Mouse (Mus musculus) midbrain, postnatal 0 days (tissue): ENCODE measurements around the gene Ptrh1. TPM values are rescaled to one million over a fixed set of nuclear protein-coding genes. Genes with fewer than 3 reads are reported as not detected.

Source experiments
- ATAC-seq: fragments of 200-750 bp; cut with Nextera tagmentation; 2 replicates; pipeline ENCODE4 v1.8.0; 2017; ENCODE audit warnings: moderate number of reproducible peaks, mild to moderate bottlenecking, moderate TSS enrichment, moderate library complexity; ENCODE audit not compliant: low FRiP score
- DNase-seq: peaks from one replicate; pipeline ENCODE4 v3.0.0-alpha.2; 2015; ENCODE audit warnings: low spot score
- H3K27ac ChIP-seq: fragments of 300-500 bp; sonication (generic); 2 replicates; pipeline ENCODE4 v1.5.1; 2014; ENCODE audit warnings: low read depth, mild to moderate bottlenecking, low read length, mixed read lengths
- H3K27me3 ChIP-seq: fragments of 300-500 bp; sonication (generic); 2 replicates; pipeline ENCODE4 v1.6.1; 2014; ENCODE audit warnings: low read length, control low read depth, mixed read lengths; ENCODE audit not compliant: insufficient read depth
- H3K36me3 ChIP-seq: fragments of 300-500 bp; sonication (generic); 2 replicates; pipeline ENCODE4 v1.6.1; 2014; ENCODE audit warnings: low read length, control low read depth, mixed read lengths; ENCODE audit not compliant: insufficient read depth
- H3K4me1 ChIP-seq: fragments of 300-500 bp; sonication (generic); 2 replicates; pipeline ENCODE4 v1.6.1; 2014; ENCODE audit warnings: mild to moderate bottlenecking, control low read depth, antibody characterized with exemption, low read length, mixed read lengths; ENCODE audit not compliant: insufficient read depth
- H3K4me2 ChIP-seq: fragments of 300-500 bp; sonication (generic); 2 replicates; pipeline ENCODE4 v1.6.1; 2014; ENCODE audit warnings: low read depth, mild to moderate bottlenecking, low read length, mixed read lengths; ENCODE audit not compliant: poor library complexity, severe bottlenecking
- H3K4me3 ChIP-seq: fragments of 300-500 bp; sonication (generic); 2 replicates; pipeline ENCODE4 v1.5.1; 2014; ENCODE audit warnings: low read depth, mild to moderate bottlenecking, low read length, moderate library complexity
- H3K9ac ChIP-seq: fragments of 300-500 bp; sonication (generic); replicated peaks from 2 replicates; pipeline ENCODE4 v1.6.1; 2014; ENCODE audit warnings: mild to moderate bottlenecking, low read length, moderate library complexity, mixed read lengths; ENCODE audit not compliant: poor library complexity, severe bottlenecking
- H3K9me3 ChIP-seq: fragments of 300-500 bp; sonication (generic); 2 replicates; pipeline ENCODE4 v1.6.1; 2016; ENCODE audit warnings: low read length, control low read depth
- CTCF ChIP-seq: IDR thresholded peaks from 2 replicates; pipeline ENCODE4 v1.5.1; 2016; ENCODE audit warnings: antibody characterized with exemption, mild to moderate bottlenecking
- WGBS: fragments of 180-500 bp; shearing (Covaris S2); extraction: QIAGEN DNeasy Blood & Tissue Kit; methylation state at CpG from one replicate; pipeline ENCODE4 v1.1.7; 2014; 5-methylcytosine and 5-hydroxymethylcytosine counted together
- polyA plus RNA-seq: library from polyadenylated mRNA; unstranded; fragments of >200 nt; fragmentation: Nextera tagmentation; extraction: Ambion mirVana; gene quantifications from 2 replicates; pipeline ENCODE4 v1.2.1, GENCODE M21; 2015
- total RNA-seq: library from RNA; depleted of rRNA; stranded (reverse); fragments of >200 nt; gene quantifications from 2 replicates; pipeline ENCODE4 v1.2.3, GENCODE M21; 2014

The Ptrh1 gene
- total and polyA plus RNA-seq, 2 experiments from 2014 or later: 2.1 to 3.9 TPM

- no peaks in the 10 kb centered on the region for H3K4me1 ChIP-seq
- H3K4me2 ChIP-seq: peak within 1 kb of the TSS; percentile 61
- TF ChIP-seq CTCF: peak; percentile 94
- H3K4me3 ChIP-seq: peak within 1 kb of the TSS; percentile 75
- peak; percentile 98 for DNase-seq
- peak within 1 kb of the TSS; percentile 98 for H3K27ac ChIP-seq
- WGBS: under 1% methylated on average over 65 of the region's 66 CpGs
- peaks cover 41% of the 10 kb centered on the region for H3K36me3 ChIP-seq
- ATAC-seq: peak; percentile 93
- H3K9ac ChIP-seq: peak within 1 kb of the TSS; percentile 97
- H3K9me3 ChIP-seq: no peaks in the 10 kb centered on the region
- no peaks in the 10 kb centered on the region for H3K27me3 ChIP-seq
Observed at GRCm38 (mm10) chr2:32757056-32757845, 18.3 kb upstream of the Ptrh1 start, which contains the start of gene Tor2a. Gene Tor2a, plus strand, starts transcription at chr2:32757234.

GRCm38 (mm10) chr2:32758503-32758902 lies 17.1 kb upstream of the Ptrh1 start:
- Histone ChIP-seq H3K4me3 (no peak overlapping the region), H3K4me1 (no peaks in the 10 kb centered on the region), H3K27me3 (no peaks in the 10 kb centered on the region), H3K9me3 (no peaks in the 10 kb centered on the region), H3K4me2 (peak overlapping the region; percentile 61; the same call in 1 of the 2 replicates), H3K9ac (0 out of 2 replicates have a peak overlapping the region, but pooled peaks have one; percentile 5), H3K27ac (no peak overlapping the region), H3K36me3 (peaks cover 39% of the 10 kb centered on the region)
- TF ChIP-seq CTCF: no peak
- WGBS: 79% methylated on average over 8 of the region's 8 CpGs
- ATAC-seq (no peak), DNase-seq (no peak)

GRCm38 (mm10) chr2:32759001-32759400 lies 16.6 kb upstream of the Ptrh1 start:
- ATAC-seq: no peak
- peaks cover 37% of the 10 kb centered on the region for H3K36me3 ChIP-seq
- DNase-seq: no peak
- no peaks in the 10 kb centered on the region for H3K9me3 ChIP-seq
- 82% methylated on average over 2 of the region's 2 CpGs for WGBS
- H3K4me1 ChIP-seq: no peaks in the 10 kb centered on the region
- no peak for TF ChIP-seq CTCF
- H3K27me3 ChIP-seq: no peaks in the 10 kb centered on the region
- H3K27ac ChIP-seq: no peak overlapping the region
- 0 out of 2 replicates have a peak overlapping the region, but pooled peaks have one; percentile 5 for H3K9ac ChIP-seq
- no peak overlapping the region for H3K4me3 ChIP-seq
- no peak overlapping the region for H3K4me2 ChIP-seq

- Histone ChIP-seq H3K27me3 (no peaks in the 10 kb centered on the region), H3K4me2 (no peak overlapping the region), H3K4me3 (no peak overlapping the region), H3K9ac (no peak overlapping the region), H3K27ac (no peak overlapping the region), H3K4me1 (no peaks in the 10 kb centered on the region), H3K9me3 (no peaks in the 10 kb centered on the region), H3K36me3 (peaks cover 29% of the 10 kb centered on the region)
- TF ChIP-seq CTCF: no peak
- WGBS: 91% methylated on average over 14 of the region's 14 CpGs
- no peak for DNase-seq
- no peak for ATAC-seq
Observed at GRCm38 (mm10) chr2:32761361-32761760, 14.2 kb upstream of the Ptrh1 start.

GRCm38 (mm10) chr2:32761859-32762258 lies 13.7 kb upstream of the Ptrh1 start:
- H3K4me2 ChIP-seq: no peak overlapping the region
- no peak overlapping the region for H3K9ac ChIP-seq
- ATAC-seq (no peak), DNase-seq (no peak)
- H3K36me3 ChIP-seq: peaks cover 29% of the 10 kb centered on the region
- WGBS: 79% methylated on average over 4 of the region's 4 CpGs
- H3K27ac ChIP-seq: no peak overlapping the region
- TF ChIP-seq CTCF: no peak
- no peaks in the 10 kb centered on the region for H3K27me3 ChIP-seq
- H3K4me1 ChIP-seq: no peaks in the 10 kb centered on the region
- no peak overlapping the region for H3K4me3 ChIP-seq
- no peaks in the 10 kb centered on the region for H3K9me3 ChIP-seq

GRCm38 (mm10) chr2:32763353-32763752 lies 12.2 kb upstream of the Ptrh1 start:
- H3K27me3 ChIP-seq: no peaks in the 10 kb centered on the region
- H3K4me1 ChIP-seq: no peaks in the 10 kb centered on the region
- ATAC-seq (no peak), DNase-seq (no peak)
- H3K4me2 ChIP-seq: no peak overlapping the region
- peak; percentile 45 for TF ChIP-seq CTCF
- H3K36me3 ChIP-seq: peaks cover 29% of the 10 kb centered on the region
- no peaks in the 10 kb centered on the region for H3K9me3 ChIP-seq
- no peak overlapping the region for H3K9ac ChIP-seq
- WGBS: 83% methylated on average over 3 of the region's 3 CpGs
- H3K4me3 ChIP-seq: no peak overlapping the region
- no peak overlapping the region for H3K27ac ChIP-seq
